Mouse (Mus musculus): ENCODE results near the gene T. TPM values are rescaled to one million over a fixed set of nuclear protein-coding genes. Genes with fewer than 3 reads are reported as not detected.

Gene T
- polyA plus RNA-seq, 1 experiment from 2014 or later, result 0.28 TPM

DNA sequence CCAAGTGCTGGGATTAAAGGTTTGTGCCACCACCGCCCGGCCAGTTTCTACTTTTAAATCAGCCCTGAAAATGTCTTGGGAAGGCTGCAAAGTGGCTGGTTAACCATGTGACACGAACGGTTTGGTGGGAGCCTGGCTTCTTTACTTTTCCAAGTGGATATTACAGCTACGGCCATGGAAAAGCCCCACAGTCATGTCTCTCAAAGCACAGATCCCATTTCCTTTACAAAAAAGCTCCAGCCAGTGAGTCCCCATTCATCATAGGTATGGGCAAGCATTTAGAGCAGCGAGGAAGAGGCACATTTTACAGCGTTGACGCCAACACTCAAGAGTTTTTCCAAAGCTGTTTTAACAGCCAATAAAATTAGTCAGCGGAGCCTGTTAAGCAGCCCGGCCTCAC is 47.6 kb downstream of the T start:
- WGBS, result 81% methylated on average over 10 of the region's 10 CpGs

DNA sequence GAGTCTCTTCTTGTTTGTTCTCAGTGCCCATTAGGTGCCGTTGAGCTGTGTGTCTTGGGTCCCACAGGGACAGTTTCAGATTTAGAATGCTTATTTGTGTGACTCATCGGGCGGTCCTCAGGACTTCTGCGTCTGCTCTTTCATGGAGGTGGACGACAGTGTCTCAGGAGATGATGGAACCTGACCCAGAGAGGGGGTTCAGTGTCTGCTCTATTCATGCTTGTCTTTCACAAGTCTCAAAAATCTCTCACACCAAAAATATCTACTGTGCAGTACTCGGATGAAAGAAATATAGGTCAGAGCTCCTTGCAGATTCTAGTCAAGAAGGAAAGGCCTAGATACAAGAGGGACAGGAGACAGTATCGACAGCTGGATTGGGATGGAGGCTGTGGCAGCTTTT is 48.7 kb downstream of the T start:
- H3K4me2 ChIP-seq (ENCODE audit: low read length), result no peak overlapping the region
- no peaks in the 10 kb centered on the region for H3K4me1 ChIP-seq (ENCODE audit: control insufficient read depth in 2 of 2, insufficient read depth in 2 of 2, low read length in 2 of 2)
- H3K27me3 ChIP-seq (ENCODE audit: control insufficient read depth, insufficient read depth, low read length), result peaks cover 5% of the 10 kb centered on the region; the same call in 1 of the 2 replicates
- no peak overlapping the region for H3K9ac ChIP-seq (ENCODE audit: low read length)
- ATAC-seq (ENCODE audit: insufficient number of reproducible peaks, insufficient read depth, low FRiP score, low read depth), result no peak
- WGBS, result 71% methylated on average over 7 of the region's 7 CpGs
- H3K27ac ChIP-seq (replicated peaks in 1 of 2; ENCODE audit: control insufficient read depth in 1 of 2, insufficient read depth in 1 of 2, low read depth in 2 of 2, low read length in 2 of 2), result no peak overlapping the region
- H3K9me3 ChIP-seq (ENCODE audit: control insufficient read depth, low read length), result no peaks in the 10 kb centered on the region
- H3K4me3 ChIP-seq (ENCODE audit: control insufficient read depth in 1 of 2, insufficient read depth in 1 of 2, low read depth in 1 of 2, low read length in 2 of 2), result no peak overlapping the region
- no peaks in the 10 kb centered on the region for H3K36me3 ChIP-seq (ENCODE audit: control insufficient read depth, insufficient read depth, low read length)

More for the DNA sequence above, 47.6 kb downstream of the T start:
- no peak overlapping the region for H3K9ac ChIP-seq (ENCODE audit: low read length)
- no peak overlapping the region for H3K27ac ChIP-seq (replicated peaks in 1 of 2; ENCODE audit: control insufficient read depth in 1 of 2, insufficient read depth in 1 of 2, low read depth in 2 of 2, low read length in 2 of 2)
- ATAC-seq (ENCODE audit: insufficient number of reproducible peaks, insufficient read depth, low FRiP score, low read depth), result no peak
- no peak overlapping the region for H3K4me3 ChIP-seq (ENCODE audit: control insufficient read depth in 1 of 2, insufficient read depth in 1 of 2, low read depth in 1 of 2, low read length in 2 of 2)
- H3K9me3 ChIP-seq (ENCODE audit: control insufficient read depth, low read length), result no peaks in the 10 kb centered on the region
- no peaks in the 10 kb centered on the region for H3K36me3 ChIP-seq (ENCODE audit: control insufficient read depth, insufficient read depth, low read length)
- H3K4me2 ChIP-seq (ENCODE audit: low read length), result no peak overlapping the region
- peaks cover 5% of the 10 kb centered on the region; the same call in 1 of the 2 replicates for H3K27me3 ChIP-seq (ENCODE audit: control insufficient read depth, insufficient read depth, low read length)
- no peaks in the 10 kb centered on the region for H3K4me1 ChIP-seq (ENCODE audit: control insufficient read depth in 2 of 2, insufficient read depth in 2 of 2, low read length in 2 of 2)

DNA sequence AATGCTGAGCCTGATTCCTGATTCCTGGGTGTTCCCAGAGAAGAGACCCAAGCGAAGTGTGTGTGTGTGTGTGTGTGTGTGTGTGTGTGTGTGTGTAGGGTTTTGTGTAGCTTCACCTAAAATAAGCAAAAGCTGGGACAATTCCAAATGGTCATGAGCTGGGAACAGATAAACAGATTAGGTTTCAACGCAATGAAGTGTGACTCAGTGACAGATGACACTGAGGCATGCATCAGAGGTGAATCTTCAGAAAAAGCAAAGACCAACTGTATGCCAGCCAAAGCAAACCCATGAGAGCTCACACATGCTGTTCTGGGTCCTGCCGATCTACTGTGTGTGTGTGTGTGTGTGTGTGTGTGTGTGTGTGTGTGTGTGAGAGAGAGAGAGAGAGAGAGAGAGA is 50.0 kb downstream of the T start:
- no peak overlapping the region for H3K27ac ChIP-seq (replicated peaks in 1 of 2; ENCODE audit: control insufficient read depth in 1 of 2, insufficient read depth in 1 of 2, low read depth in 2 of 2, low read length in 2 of 2)

DNA sequence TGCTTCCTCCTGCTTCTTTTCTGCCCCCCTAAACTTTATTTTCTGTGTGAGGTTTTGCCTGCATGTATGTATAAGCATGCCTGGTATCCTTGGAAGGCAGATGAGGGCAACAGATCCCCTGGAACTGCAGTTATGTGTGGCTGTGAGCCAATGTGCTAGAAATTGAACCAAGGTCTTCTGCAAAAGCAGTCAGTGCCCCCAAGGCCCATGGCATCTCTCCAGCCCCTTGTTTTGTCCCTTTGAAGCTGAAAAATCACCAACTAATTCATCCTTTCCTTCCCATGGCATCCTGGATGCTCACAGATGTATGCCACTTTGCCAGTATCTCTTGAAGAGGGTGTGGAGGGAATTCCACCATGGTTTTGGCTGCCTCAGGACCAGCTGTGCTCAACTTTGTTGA is 50.9 kb downstream of the T start:
- no peaks in the 10 kb centered on the region for H3K4me1 ChIP-seq (ENCODE audit: control insufficient read depth in 2 of 2, insufficient read depth in 2 of 2, low read length in 2 of 2)
- ATAC-seq (ENCODE audit: insufficient number of reproducible peaks, insufficient read depth, low FRiP score, low read depth), result no peak
- peaks cover 5% of the 10 kb centered on the region; the same call in 1 of the 2 replicates for H3K27me3 ChIP-seq (ENCODE audit: control insufficient read depth, insufficient read depth, low read length)
- H3K4me3 ChIP-seq (ENCODE audit: control insufficient read depth in 1 of 2, insufficient read depth in 1 of 2, low read depth in 1 of 2, low read length in 2 of 2), result no peak overlapping the region
- no peak overlapping the region for H3K9ac ChIP-seq (ENCODE audit: low read length)
- no peaks in the 10 kb centered on the region for H3K36me3 ChIP-seq (ENCODE audit: control insufficient read depth, insufficient read depth, low read length)
- H3K4me2 ChIP-seq (ENCODE audit: low read length), result no peak overlapping the region
- no peaks in the 10 kb centered on the region for H3K9me3 ChIP-seq (ENCODE audit: control insufficient read depth, low read length)
- H3K27ac ChIP-seq (replicated peaks in 1 of 2; ENCODE audit: control insufficient read depth in 1 of 2, insufficient read depth in 1 of 2, low read depth in 2 of 2, low read length in 2 of 2), result no peak overlapping the region

More for the DNA sequence above, 50.0 kb downstream of the T start:
- Histone ChIP-seq H3K9ac (ENCODE audit: low read length) (no peak overlapping the region), H3K4me3 (ENCODE audit: control insufficient read depth in 1 of 2, insufficient read depth in 1 of 2, low read depth in 1 of 2, low read length in 2 of 2) (no peak overlapping the region), H3K36me3 (ENCODE audit: control insufficient read depth, insufficient read depth, low read length) (no peaks in the 10 kb centered on the region), H3K4me1 (ENCODE audit: control insufficient read depth in 2 of 2, insufficient read depth in 2 of 2, low read length in 2 of 2) (no peaks in the 10 kb centered on the region), H3K27me3 (ENCODE audit: control insufficient read depth, insufficient read depth, low read length) (peaks cover 5% of the 10 kb centered on the region; the same call in 1 of the 2 replicates), H3K9me3 (ENCODE audit: control insufficient read depth, low read length) (no peaks in the 10 kb centered on the region), H3K4me2 (ENCODE audit: low read length) (no peak overlapping the region)
- ATAC-seq (ENCODE audit: insufficient number of reproducible peaks, insufficient read depth, low FRiP score, low read depth), result no peak
- 71% methylated on average over 3 of the region's 3 CpGs for WGBS

DNA sequence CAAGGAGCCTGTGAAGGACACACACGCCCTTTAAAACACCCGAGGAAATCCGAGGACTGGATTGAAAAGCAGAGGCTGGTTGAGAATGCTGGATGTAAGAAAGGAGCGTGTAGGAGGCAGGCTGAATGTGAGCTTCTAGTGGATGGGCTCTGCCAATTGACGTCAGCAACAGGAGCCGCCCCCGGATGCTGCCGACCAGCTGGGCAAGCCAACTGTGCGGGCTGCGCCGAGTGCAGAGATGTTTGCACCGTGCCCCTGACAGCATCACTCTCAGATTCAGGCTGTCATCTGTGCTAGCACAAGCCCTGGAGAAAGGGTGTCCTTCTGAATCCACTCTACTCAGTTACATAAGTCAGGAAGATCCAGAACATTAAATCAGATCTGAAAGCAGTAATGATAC is 53.6 kb downstream of the T start:
- H3K4me2 ChIP-seq (ENCODE audit: low read length), result no peak overlapping the region

DNA sequence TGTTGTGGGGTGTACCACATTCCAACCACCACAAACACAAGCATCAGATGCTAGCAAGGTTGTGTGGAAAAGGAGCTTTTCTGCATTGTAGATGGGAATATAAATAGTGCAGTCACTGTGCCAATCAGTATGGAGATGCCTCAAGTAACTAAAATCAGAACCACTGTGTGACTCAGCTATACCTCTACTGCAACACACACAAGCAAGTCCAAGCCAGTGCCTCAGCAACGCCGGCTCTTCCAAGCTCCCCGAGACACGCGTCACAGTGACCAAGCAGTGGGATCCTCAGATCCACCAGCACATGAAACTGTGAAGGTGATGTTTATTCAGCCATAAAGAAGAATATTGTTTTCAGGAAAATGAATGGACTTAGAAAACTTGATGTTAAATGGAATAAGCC is 56.7 kb downstream of the T start:
- H3K27me3 ChIP-seq (ENCODE audit: control insufficient read depth, insufficient read depth, low read length), result peaks cover 3% of the 10 kb centered on the region; the same call in 1 of the 2 replicates
- no peak overlapping the region for H3K4me3 ChIP-seq (ENCODE audit: control insufficient read depth in 1 of 2, insufficient read depth in 1 of 2, low read depth in 1 of 2, low read length in 2 of 2)
- no peak for ATAC-seq (ENCODE audit: insufficient number of reproducible peaks, insufficient read depth, low FRiP score, low read depth)
- H3K4me1 ChIP-seq (ENCODE audit: control insufficient read depth in 2 of 2, insufficient read depth in 2 of 2, low read length in 2 of 2), result no peaks in the 10 kb centered on the region
- no peaks in the 10 kb centered on the region for H3K9me3 ChIP-seq (ENCODE audit: control insufficient read depth, low read length)
- no peaks in the 10 kb centered on the region for H3K36me3 ChIP-seq (ENCODE audit: control insufficient read depth, insufficient read depth, low read length)
- 83% methylated on average over 5 of the region's 5 CpGs for WGBS
- no peak overlapping the region for H3K9ac ChIP-seq (ENCODE audit: low read length)
- no peak overlapping the region for H3K27ac ChIP-seq (replicated peaks in 1 of 2; ENCODE audit: control insufficient read depth in 1 of 2, insufficient read depth in 1 of 2, low read depth in 2 of 2, low read length in 2 of 2)
- H3K4me2 ChIP-seq (ENCODE audit: low read length), result no peak overlapping the region

More for the DNA sequence above, 53.6 kb downstream of the T start:
- Histone ChIP-seq H3K4me1 (ENCODE audit: control insufficient read depth in 2 of 2, insufficient read depth in 2 of 2, low read length in 2 of 2) (no peaks in the 10 kb centered on the region), H3K27ac (replicated peaks in 1 of 2; ENCODE audit: control insufficient read depth in 1 of 2, insufficient read depth in 1 of 2, low read depth in 2 of 2, low read length in 2 of 2) (no peak overlapping the region), H3K4me3 (ENCODE audit: control insufficient read depth in 1 of 2, insufficient read depth in 1 of 2, low read depth in 1 of 2, low read length in 2 of 2) (no peak overlapping the region), H3K36me3 (ENCODE audit: control insufficient read depth, insufficient read depth, low read length) (no peaks in the 10 kb centered on the region), H3K27me3 (ENCODE audit: control insufficient read depth, insufficient read depth, low read length) (peaks cover 5% of the 10 kb centered on the region; the same call in 1 of the 2 replicates), H3K9me3 (ENCODE audit: control insufficient read depth, low read length) (no peaks in the 10 kb centered on the region), H3K9ac (ENCODE audit: low read length) (no peak overlapping the region)
- 46% methylated on average over 12 of the region's 12 CpGs for WGBS
- no peak for ATAC-seq (ENCODE audit: insufficient number of reproducible peaks, insufficient read depth, low FRiP score, low read depth)

Other genes starting within 250 kb of the T start
- not detected in 2 replicates for gene Ccr6, start 198.4 kb upstream of the T start, polyA plus RNA-seq (2014; fragmentation: Nextera tagmentation; extraction: Ambion mirVana)
- gene Mpc1, start 151.5 kb upstream of the T start, polyA plus RNA-seq (2014; fragmentation: Nextera tagmentation; extraction: Ambion mirVana), result 279 and 284 TPM in 2 replicates
- gene Sft2d1, start 123.3 kb upstream of the T start, polyA plus RNA-seq (2014; fragmentation: Nextera tagmentation; extraction: Ambion mirVana), result 43.6 and 64.6 TPM in 2 replicates
- 0.08 TPM in 1 of 2 replicates, not detected in the other for gene Prr18, start 97.0 kb upstream of the T start, polyA plus RNA-seq (2014; fragmentation: Nextera tagmentation; extraction: Ambion mirVana)
- 1.6 and 2.5 TPM in 2 replicates for gene T2, start 78.4 kb upstream of the T start, polyA plus RNA-seq (2014; fragmentation: Nextera tagmentation; extraction: Ambion mirVana)
- 1.2 and 2.5 TPM in 2 replicates for gene Pde10a, start 90.9 kb downstream of the T start, polyA plus RNA-seq (2014; fragmentation: Nextera tagmentation; extraction: Ambion mirVana)
- not detected in 2 replicates for gene Gm17087, start 132.5 kb downstream of the T start, polyA plus RNA-seq (2014; fragmentation: Nextera tagmentation; extraction: Ambion mirVana)

Measured in heart, embryonic 14.5 days (tissue).